Mouse (Mus musculus): ENCODE results near the gene Jtb.

GRCm38 (mm10) chr3:90276858-90277257 lies 45.5 kb downstream of the Jtb start:
- no peak for TF ChIP-seq POLR2AphosphoS2 (IDR thresholded peaks at IDR 0.05; ENCODE audit: low read length)
- no peak for TF ChIP-seq MYB (IDR thresholded peaks at IDR 0.05; ENCODE audit: low read depth, low read length)
- no peak for TF ChIP-seq ELF1 (IDR thresholded peaks at IDR 0.05; ENCODE audit: low read depth, low read length)
- TF ChIP-seq USF2 (IDR thresholded peaks at IDR 0.05; ENCODE audit: borderline replicate concordance in 1 of 2, insufficient read depth in 1 of 2, low read depth in 1 of 2, low read length in 2 of 2): no peak
- no peak for TF ChIP-seq CTCF (IDR thresholded peaks at IDR 0.05 in 2 of 3, conservative IDR thresholded peaks at IDR 0.05 in 1 of 3; ENCODE audit: control insufficient read depth in 1 of 3, insufficient read depth in 1 of 3, low read depth in 2 of 3, low read length in 3 of 3, poor library complexity in 1 of 3, severe bottlenecking in 1 of 3)
- no peak for TF ChIP-seq POLR2A (IDR thresholded peaks at IDR 0.05; ENCODE audit: control insufficient read depth in 1 of 2, insufficient read depth in 1 of 2, low read depth in 1 of 2, low read length in 2 of 2, poor library complexity in 1 of 2)
- no peak for TF ChIP-seq BHLHE40 (IDR thresholded peaks at IDR 0.05; ENCODE audit: borderline replicate concordance, low read depth, low read length)
- TF ChIP-seq MXI1 (IDR thresholded peaks at IDR 0.05; ENCODE audit: low read depth, low read length): no peak
- TF ChIP-seq GATA1 (IDR thresholded peaks at IDR 0.05; ENCODE audit: low read depth, low read length): no peak
- TF ChIP-seq TAL1 (IDR thresholded peaks at IDR 0.05; ENCODE audit: low read length): no peak
- no peak for TF ChIP-seq RCOR1 (IDR thresholded peaks at IDR 0.05; ENCODE audit: low read depth, low read length)
- TF ChIP-seq GABPA (IDR thresholded peaks at IDR 0.05; ENCODE audit: low read depth, low read length): no peak
